8 mouse cellular contexts compared by ENCODE assay signal in the genomic region with DNA sequence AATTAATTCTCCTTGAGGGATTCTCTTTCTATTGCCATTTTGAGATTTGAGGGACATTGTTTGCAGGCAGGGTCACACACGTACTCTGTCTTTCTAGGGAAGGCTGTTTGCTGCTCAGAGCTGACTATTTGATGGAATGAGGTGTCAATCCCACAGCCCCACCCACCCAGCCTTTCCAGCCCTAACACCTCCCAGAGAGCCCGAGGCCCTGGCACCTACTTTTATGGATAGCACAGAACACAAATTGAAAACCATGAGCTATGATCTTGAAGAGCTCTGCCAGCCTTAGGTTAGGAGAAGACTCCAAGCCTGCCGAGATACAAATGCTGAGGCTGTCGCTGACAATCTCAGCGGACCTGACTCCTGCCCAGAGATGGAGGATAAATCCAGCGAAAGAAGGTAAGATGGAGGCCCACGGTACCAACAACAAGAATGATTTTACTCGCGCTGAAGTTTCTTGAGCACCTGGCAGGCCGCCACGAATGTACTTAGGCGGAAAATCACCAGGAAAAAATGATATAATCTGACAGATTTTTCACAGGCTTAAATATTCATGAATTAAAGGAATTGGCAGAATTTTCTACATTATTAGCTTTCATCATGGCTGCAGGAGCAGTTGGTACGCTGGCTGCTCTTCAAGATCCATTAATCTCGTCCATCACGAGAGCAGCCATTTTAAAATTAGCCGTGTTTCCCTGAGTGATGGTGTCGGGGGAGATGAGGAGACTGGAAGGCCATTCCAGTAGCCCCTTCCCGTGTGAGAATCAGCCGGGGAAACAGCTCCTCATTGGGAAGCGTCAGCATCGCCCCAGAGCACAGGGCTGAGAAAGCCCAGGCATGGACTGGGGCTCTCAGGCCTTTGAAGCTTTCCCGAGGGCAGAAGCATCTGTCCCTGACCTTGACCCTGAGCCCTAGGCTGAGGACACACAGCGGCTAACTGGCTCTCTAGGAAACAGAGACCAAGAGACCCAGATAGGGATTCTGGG.
DNase-seq lines count a peak whose midpoint lies in the region; ATAC-seq and TF ChIP-seq lines count a peak whose summit lies in the region.

No protein-coding gene starts in this region.

- H3K27ac ChIP-seq in forebrain, embryonic 14.5 days (ENCODE audit: low read depth, low read length): peak overlapping the region; percentile 63; the same call in 1 of the 2 replicates
- no peak overlapping the region for H3K27ac ChIP-seq in forebrain, embryonic 12.5 days
- H3K27ac ChIP-seq in liver, adult 2 months (replicated peaks; ENCODE audit: insufficient read depth, low read depth, low read length): peak overlapping the region; percentile 24; the same call in 1 of the 2 replicates
- H3K27ac ChIP-seq in intestine, embryonic 14.5 days (ENCODE audit: low read depth): peak overlapping the region; percentile 51
- peak overlapping the region; percentile 22; the same call in 1 of the 2 replicates for H3K27ac ChIP-seq in midbrain, embryonic 16.5 days (ENCODE audit: low read length)

- TF ChIP-seq CTCF in liver, adult 2 months (IDR thresholded peaks at IDR 0.05; ENCODE audit: low read depth, low read length): no peak

- H3K27me3 ChIP-seq in forebrain, embryonic 14.5 days (replicated peaks; ENCODE audit: control insufficient read depth, insufficient read depth, low read length): no peaks in the 10 kb centered on the region
- H3K27me3 ChIP-seq in forebrain, embryonic 12.5 days: peaks cover 4% of the 10 kb centered on the region; the same call in 1 of the 2 replicates
- H3K27me3 ChIP-seq in liver, adult 2 months (ENCODE audit: control insufficient read depth, insufficient read depth, low read length): no peaks in the 10 kb centered on the region
- H3K27me3 ChIP-seq in intestine, embryonic 14.5 days (replicated peaks; ENCODE audit: control insufficient read depth, insufficient read depth, low read length): no peaks in the 10 kb centered on the region
- peaks cover 4% of the 10 kb centered on the region; the same call in 1 of the 2 replicates for H3K27me3 ChIP-seq in midbrain, embryonic 16.5 days (ENCODE audit: control insufficient read depth, insufficient read depth, low read depth, low read length)

- H3K4me1 ChIP-seq in forebrain, embryonic 14.5 days (ENCODE audit: control insufficient read depth, insufficient read depth, low read length): peaks cover 19% of the 10 kb centered on the region
- peaks cover 3% of the 10 kb centered on the region for H3K4me1 ChIP-seq in forebrain, embryonic 12.5 days
- peaks cover 14% of the 10 kb centered on the region for H3K4me1 ChIP-seq in liver, adult 2 months (ENCODE audit: control insufficient read depth, insufficient read depth, low read length)
- peaks cover 21% of the 10 kb centered on the region for H3K4me1 ChIP-seq in intestine, embryonic 14.5 days (replicated peaks; ENCODE audit: control insufficient read depth, insufficient read depth, low read length)
- H3K4me1 ChIP-seq in midbrain, embryonic 16.5 days (ENCODE audit: control insufficient read depth, insufficient read depth, low read length): peaks cover 6% of the 10 kb centered on the region

- peak; percentile 63 for ATAC-seq in forebrain, embryonic 14.5 days
- ATAC-seq in forebrain, embryonic 12.5 days (ENCODE audit: low FRiP score): no peak
- ATAC-seq in intestine, embryonic 14.5 days (replicated peaks; ENCODE audit: low FRiP score, low TSS enrichment, low read depth): no peak
- ATAC-seq in midbrain, embryonic 16.5 days: no peak

- H3K36me3 ChIP-seq in forebrain, embryonic 14.5 days (ENCODE audit: control insufficient read depth, insufficient read depth, low read length): no peaks in the 10 kb centered on the region
- H3K36me3 ChIP-seq in forebrain, embryonic 12.5 days (replicated peaks): no peaks in the 10 kb centered on the region
- H3K36me3 ChIP-seq in liver, adult 2 months (ENCODE audit: control insufficient read depth, insufficient read depth, low read length): no peaks in the 10 kb centered on the region
- H3K36me3 ChIP-seq in intestine, embryonic 14.5 days (ENCODE audit: control insufficient read depth, insufficient read depth, low read length): no peaks in the 10 kb centered on the region
- H3K36me3 ChIP-seq in midbrain, embryonic 16.5 days (ENCODE audit: control insufficient read depth, insufficient read depth, low read length): no peaks in the 10 kb centered on the region

- no peaks in the 10 kb centered on the region for H3K9me3 ChIP-seq in forebrain, embryonic 14.5 days (replicated peaks; ENCODE audit: control insufficient read depth, low read length)
- no peaks in the 10 kb centered on the region for H3K9me3 ChIP-seq in forebrain, embryonic 12.5 days
- no peaks in the 10 kb centered on the region for H3K9me3 ChIP-seq in intestine, embryonic 14.5 days (ENCODE audit: control insufficient read depth, low read length)
- no peaks in the 10 kb centered on the region for H3K9me3 ChIP-seq in midbrain, embryonic 16.5 days (replicated peaks; ENCODE audit: control insufficient read depth, low read length, poor library complexity, severe bottlenecking)

- H3K4me2 ChIP-seq in forebrain, embryonic 14.5 days (ENCODE audit: low read length): no peak overlapping the region
- H3K4me2 ChIP-seq in forebrain, embryonic 12.5 days: no peak overlapping the region
- peak overlapping the region; percentile 5; the same call in 1 of the 2 replicates for H3K4me2 ChIP-seq in intestine, embryonic 14.5 days (ENCODE audit: low read length)
- H3K4me2 ChIP-seq in midbrain, embryonic 16.5 days (ENCODE audit: low read length): no peak overlapping the region

- WGBS in forebrain, embryonic 14.5 days: 55% methylated on average over 23 of the region's 23 CpGs
- 82% methylated on average over 23 of the region's 23 CpGs for WGBS in forebrain, embryonic 12.5 days
- WGBS in liver, adult 2 months: 76% methylated on average over 23 of the region's 23 CpGs
- WGBS in intestine, embryonic 14.5 days: 48% methylated on average over 23 of the region's 23 CpGs
- WGBS in midbrain, embryonic 16.5 days: 53% methylated on average over 23 of the region's 23 CpGs

- no peaks in the 10 kb centered on the region for H3K79me2 ChIP-seq in liver, adult 2 months (ENCODE audit: control insufficient read depth, insufficient read depth, low read length)

- no peak for TF ChIP-seq POLR2A in liver, adult 2 months (IDR thresholded peaks at IDR 0.05; ENCODE audit: extremely low read depth, insufficient read depth, low read length)

- no peak overlapping the region for H3K9ac ChIP-seq in forebrain, embryonic 14.5 days (ENCODE audit: low read length)
- no peak overlapping the region for H3K9ac ChIP-seq in forebrain, embryonic 12.5 days
- H3K9ac ChIP-seq in liver, adult 2 months (ENCODE audit: low read depth, low read length): peak overlapping the region; percentile 5; the same call in 1 of the 2 replicates
- no peak overlapping the region for H3K9ac ChIP-seq in intestine, embryonic 14.5 days (ENCODE audit: low read length)
- no peak overlapping the region for H3K9ac ChIP-seq in midbrain, embryonic 16.5 days (ENCODE audit: low read depth, low read length)

- no peak overlapping the region for H3K4me3 ChIP-seq in forebrain, embryonic 14.5 days (ENCODE audit: low read depth, low read length)
- H3K4me3 ChIP-seq in forebrain, embryonic 12.5 days (replicated peaks): no peak overlapping the region
- H3K4me3 ChIP-seq in liver, adult 2 months (ENCODE audit: insufficient read depth, low read depth, low read length): peak overlapping the region; percentile 11; the same call in 1 of the 2 replicates
- H3K4me3 ChIP-seq in intestine, embryonic 14.5 days (ENCODE audit: low read depth, low read length): no peak overlapping the region
- no peak overlapping the region for H3K4me3 ChIP-seq in midbrain, embryonic 16.5 days (ENCODE audit: low read depth, low read length)

- DNase-seq in forebrain, embryonic 14.5 days (ENCODE audit: low spot score): peak; percentile 85
- DNase-seq in liver, adult 2 months (ENCODE audit: extremely low read depth, low read depth, low spot score): peak; percentile 73
- no peak for DNase-seq in liver
- no peak for DNase-seq in intestine, embryonic 14.5 days (ENCODE audit: low spot score)
- DNase-seq in gastrocnemius, postnatal 36 days: no peak
- no peak for DNase-seq in c-Kit-positive CD71-positive TER-119-positive erythroid progenitor cells, embryonic 14.5 days (ENCODE audit: low spot score)

- intact Hi-C loops in gastrocnemius, postnatal 36 days (cut with DNase I): no loop called here

Comparison
In these comparisons a context has a peak if more than half of its experiments do, and no peak if none do; other contexts are left out.
1. DNase-seq: peak in forebrain, embryonic 14.5 days (single experiment) and liver, adult 2 months (single experiment); none in liver (single experiment), intestine, embryonic 14.5 days (single experiment), gastrocnemius, postnatal 36 days (0 of 2) and c-Kit-positive CD71-positive TER-119-positive erythroid progenitor cells, embryonic 14.5 days (single experiment).